Mouse (Mus musculus) Patski (cell line): ENCODE data around the gene Ptpn7. TPM values are rescaled to one million over a fixed set of nuclear protein-coding genes. Genes with fewer than 3 reads are reported as not detected.

Experiments
- ATAC-seq: fragments of 100-300 bp; one replicate; pipeline ENCODE4 v1.8.0; 2021
- CTCF ChIA-PET: fragments of 350-600 bp; sonication (Branson Sonifier 250); formaldehyde crosslinking; loops from one replicate; lab custom pipeline; 2022; ENCODE audit warnings: inconsistent platforms; lab: Charles Lee
- POLR2A ChIA-PET: fragments of 350-600 bp; sonication (Branson Sonifier 250); formaldehyde crosslinking; loops from one replicate; lab custom pipeline; 2022; ENCODE audit warnings: antibody characterized with exemption, inconsistent platforms; lab: Charles Lee
- DNase-seq: peaks from one replicate; pipeline ENCODE4 v3.0.0-alpha.2; 2011; ENCODE audit warnings: low read depth, low spot score
- H3K27me3 ChIP-seq: fragments of 371-371 bp; one replicate; pipeline ENCODE4 v1.5.1; 2021
- CTCF ChIP-seq: fragments of 100-300 bp; IDR thresholded peaks from one replicate; pipeline ENCODE4 v1.5.1; 2021
- in situ Hi-C: fragments of 300-500 bp; cut with MboI; formaldehyde crosslinking; loops from 3 replicates; pipeline ENCODE4 v1.11.1; 2018; ENCODE audit warnings: low pct_unique_long_range_greater_than_20kb, mixed read lengths
- polyA plus RNA-seq: library from polyadenylated mRNA; unstranded; gene quantifications from one replicate; pipeline ENCODE4 v1.2.3, GENCODE M21; 2021

Ptpn7 gene
- polyA plus RNA-seq, 1 experiment from 2014 or later: 0.19 TPM

DNA sequence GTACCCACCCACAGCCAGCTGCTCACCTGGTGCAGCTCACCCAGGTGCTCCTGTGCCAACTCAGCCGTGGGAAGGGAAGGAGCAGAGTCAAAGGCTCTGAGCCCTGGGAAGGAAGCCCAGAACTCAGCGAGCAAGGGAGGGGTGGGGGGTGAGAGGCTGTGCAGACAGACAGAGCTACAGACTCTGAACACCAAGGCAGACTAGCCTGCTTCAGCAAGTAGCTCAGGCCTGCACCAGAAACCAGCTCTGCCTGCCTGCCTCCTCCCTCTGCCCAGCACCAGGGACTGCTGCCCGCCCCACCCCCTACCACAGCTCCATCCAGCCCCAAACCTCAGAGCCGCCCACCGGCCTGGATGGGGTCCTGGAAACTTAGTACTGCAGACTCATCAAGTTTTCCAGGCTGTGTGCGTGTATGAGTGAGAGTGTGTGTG is 4.5 kb upstream of the Ptpn7 start:
- ATAC-seq (no peak), DNase-seq (no peak)
- in situ Hi-C loops: no loop called here

DNA sequence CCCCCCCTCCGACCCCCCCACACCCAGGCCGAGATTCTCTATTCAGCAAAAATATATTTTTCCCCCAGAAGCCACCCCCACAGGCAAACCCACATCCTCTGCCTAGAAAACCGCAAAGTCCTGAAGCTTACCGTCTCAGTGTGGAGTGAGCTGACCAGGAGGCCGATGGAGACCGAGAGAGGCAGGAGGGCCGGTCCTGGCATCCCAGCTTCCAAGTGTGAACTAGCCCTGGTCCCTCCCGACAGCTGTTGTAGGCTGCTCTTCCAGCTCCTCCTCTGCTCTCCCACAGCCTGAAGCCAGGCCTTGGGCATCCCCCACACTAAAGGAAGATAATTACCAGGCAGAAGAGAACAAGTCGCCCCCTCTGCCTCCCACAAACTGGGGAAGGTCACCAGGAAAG is 3.5 kb upstream of the Ptpn7 start:
- CTCF ChIA-PET: interaction anchor here (1.1 to 12.5 kb wide), 3 partner anchors 7 to 19 kb away, joined by 4 to 106 read pairs (median 4); no protein-coding TSS in a partner anchor
- no peaks in the 10 kb centered on the region for H3K27me3 ChIP-seq
- DNase-seq: no peak
- POLR2A ChIA-PET: no interaction called here
- in situ Hi-C loops: no loop called here
- no peak for TF ChIP-seq CTCF
- ATAC-seq: no peak

More for the DNA sequence above, 4.5 kb upstream of the Ptpn7 start:
- no peak for TF ChIP-seq CTCF
- POLR2A ChIA-PET: interaction anchor here (0.6 kb wide), 1 partner anchor 26 kb away, joined by 3 read pairs; no protein-coding TSS in a partner anchor
- no peaks in the 10 kb centered on the region for H3K27me3 ChIP-seq
- CTCF ChIA-PET: interaction anchor here (0.9 to 12.5 kb wide), 4 partner anchors 8 to 165 kb away, joined by 3 to 106 read pairs (median 4); partner anchors contain the start of gene Ube2t

- DNase-seq (no peak), ATAC-seq (no peak)
- TF ChIP-seq CTCF: no peak
- no peaks in the 10 kb centered on the region for H3K27me3 ChIP-seq
- ChIA-PET POLR2A (interaction anchor here (0.7 kb wide), 1 partner anchor 19 kb away, joined by 3 read pairs; no protein-coding TSS in a partner anchor), CTCF (interaction anchor here (1.1 to 12.5 kb wide), 2 partner anchors 9 to 20 kb away, joined by 4 to 106 read pairs; no protein-coding TSS in a partner anchor)
- in situ Hi-C loops: no loop called here
These were observed 2.8 kb upstream of the Ptpn7 start for GRCm38 (mm10) chr1:135129543-135130183.

DNA sequence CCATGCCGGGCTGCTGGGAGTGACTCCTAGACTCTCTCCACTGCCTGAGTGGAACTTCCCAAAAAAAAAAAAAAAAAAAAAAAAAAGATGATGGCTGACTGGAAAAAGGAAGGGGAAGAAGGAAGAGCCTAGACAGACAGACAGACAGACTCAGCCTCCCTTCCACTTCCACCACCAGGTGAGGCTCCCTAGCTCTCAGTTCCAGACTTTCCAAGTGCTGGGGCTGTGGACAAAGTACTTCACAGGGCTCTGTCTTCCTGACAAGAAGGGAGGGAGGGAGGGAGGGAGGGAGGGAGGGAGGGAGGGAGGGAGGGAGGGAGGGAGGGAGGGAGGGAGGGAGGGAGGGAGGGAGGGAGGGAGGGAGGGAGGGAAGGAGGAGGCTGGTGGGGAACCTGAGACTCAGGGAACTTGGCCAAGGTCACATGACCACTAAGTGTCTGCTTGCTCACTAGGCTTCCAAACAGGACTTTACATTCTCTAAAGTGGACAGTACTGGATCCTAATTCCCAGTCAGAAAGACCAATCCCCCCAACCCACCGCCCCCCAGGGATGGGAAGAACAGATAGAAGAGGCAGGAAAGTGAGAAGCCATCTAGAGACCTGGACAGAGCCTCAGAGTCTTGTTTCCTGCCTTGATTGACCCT is 2.0 kb upstream of the Ptpn7 start:
- ChIA-PET POLR2A (interaction anchor here (0.7 kb wide), 1 partner anchor 20 kb away, joined by 3 read pairs; no protein-coding TSS in a partner anchor), CTCF (interaction anchor here (2.4 to 12.5 kb wide), 2 partner anchors 9 to 20 kb away, joined by 8 to 106 read pairs; no protein-coding TSS in a partner anchor)
- no peaks in the 10 kb centered on the region for H3K27me3 ChIP-seq
- ATAC-seq: no peak
- no peak for TF ChIP-seq CTCF
- no peak for DNase-seq
- in situ Hi-C loops: no loop called here

GRCm38 (mm10) chr1:135131034-135131433 is 1.5 kb upstream of the Ptpn7 start:
- in situ Hi-C loops: no loop called here
- ChIA-PET CTCF (interaction anchor here (2.4 to 12.5 kb wide), 2 partner anchors 10 to 21 kb away, joined by 8 to 106 read pairs; no protein-coding TSS in a partner anchor), POLR2A (interaction anchor here (1.5 kb wide), 1 partner anchor 17 kb away, joined by 5 read pairs; no protein-coding TSS in a partner anchor)
- DNase-seq (no peak), ATAC-seq (no peak)
- H3K27me3 ChIP-seq: no peaks in the 10 kb centered on the region
- TF ChIP-seq CTCF: no peak

DNA sequence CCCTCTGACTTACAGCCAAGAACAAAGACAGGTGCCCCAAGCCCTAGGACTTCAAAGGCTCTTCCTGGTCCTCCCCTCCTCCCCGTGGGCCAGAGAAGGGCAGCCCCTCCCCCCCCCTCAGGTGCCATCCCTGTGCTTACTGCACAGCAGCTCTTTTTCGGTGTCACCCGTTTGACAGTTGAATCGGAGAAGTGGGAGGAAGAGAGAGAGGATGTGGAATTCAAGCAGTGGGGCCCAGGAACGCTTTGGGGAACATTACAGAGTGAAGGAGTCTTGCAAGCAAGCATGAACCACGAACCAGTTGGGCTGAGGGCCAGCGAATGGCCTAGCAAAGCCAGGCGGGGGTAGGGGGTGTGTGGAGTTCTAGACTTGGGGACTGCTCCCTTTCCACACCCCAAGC is 940 bp upstream of the Ptpn7 start:
- in situ Hi-C loops: no loop called here
- ChIA-PET CTCF (interaction anchor here (1.0 to 12.5 kb wide), 4 partner anchors 10 to 169 kb away, joined by 6 to 106 read pairs (median 9); partner anchors contain the start of gene Ube2t), POLR2A (interaction anchor here (1.5 kb wide), 1 partner anchor 16 kb away, joined by 5 read pairs; no protein-coding TSS in a partner anchor)
- ATAC-seq (no peak), DNase-seq (no peak)
- no peak for TF ChIP-seq CTCF
- no peaks in the 10 kb centered on the region for H3K27me3 ChIP-seq

DNA sequence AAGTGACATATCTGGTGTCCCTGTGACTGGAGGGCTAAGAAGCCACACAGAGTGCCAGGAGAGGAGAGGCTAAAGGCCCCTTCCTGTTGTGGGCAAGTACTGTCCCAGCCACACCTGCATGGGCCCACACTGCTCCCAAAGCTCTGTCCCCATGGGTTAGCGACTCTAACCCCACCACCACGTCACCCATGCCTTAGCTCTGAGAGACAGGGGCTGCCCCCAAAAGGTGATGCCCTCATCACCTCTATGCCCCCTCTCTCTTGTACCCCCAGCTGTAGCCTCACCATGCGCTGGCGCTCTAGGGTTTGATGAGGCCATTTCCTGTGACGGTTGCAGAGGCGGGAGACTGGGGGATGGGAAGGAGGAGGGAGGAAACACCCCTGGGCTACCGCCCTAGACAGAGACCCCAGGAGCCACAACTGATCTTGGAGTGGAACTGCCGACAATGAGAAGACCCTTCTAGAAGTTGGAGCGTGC is 431 bp downstream of the Ptpn7 start:
- DNase-seq (no peak), ATAC-seq (no peak)
- ChIA-PET CTCF (interaction anchor here (0.9 to 12.5 kb wide), 7 partner anchors 10 to 151 kb away, joined by 3 to 106 read pairs (median 3); no protein-coding TSS in a partner anchor), POLR2A (interaction anchor here (0.8 to 1.5 kb wide), 3 partner anchors 12 to 23 kb away, joined by 3 to 5 read pairs (median 3); partner anchors contain the start of gene Arl8a)
- no peaks in the 10 kb centered on the region for H3K27me3 ChIP-seq
- TF ChIP-seq CTCF: no peak
- in situ Hi-C loops: no loop called here

- in situ Hi-C loops: no loop called here
- no peak for TF ChIP-seq CTCF
- ChIA-PET POLR2A (interaction anchor here (0.6 kb wide), 1 partner anchor 565 kb away, joined by 5 read pairs; no protein-coding TSS in a partner anchor), CTCF (interaction anchor here (1.0 to 12.5 kb wide), 4 partner anchors 9 to 39 kb away, joined by 3 to 106 read pairs (median 6); no protein-coding TSS in a partner anchor)
- H3K27me3 ChIP-seq: no peaks in the 10 kb centered on the region
- DNase-seq: no peak
- ATAC-seq: no peak
These were observed 1.4 kb downstream of the Ptpn7 start for GRCm38 (mm10) chr1:135133678-135134435.

DNA sequence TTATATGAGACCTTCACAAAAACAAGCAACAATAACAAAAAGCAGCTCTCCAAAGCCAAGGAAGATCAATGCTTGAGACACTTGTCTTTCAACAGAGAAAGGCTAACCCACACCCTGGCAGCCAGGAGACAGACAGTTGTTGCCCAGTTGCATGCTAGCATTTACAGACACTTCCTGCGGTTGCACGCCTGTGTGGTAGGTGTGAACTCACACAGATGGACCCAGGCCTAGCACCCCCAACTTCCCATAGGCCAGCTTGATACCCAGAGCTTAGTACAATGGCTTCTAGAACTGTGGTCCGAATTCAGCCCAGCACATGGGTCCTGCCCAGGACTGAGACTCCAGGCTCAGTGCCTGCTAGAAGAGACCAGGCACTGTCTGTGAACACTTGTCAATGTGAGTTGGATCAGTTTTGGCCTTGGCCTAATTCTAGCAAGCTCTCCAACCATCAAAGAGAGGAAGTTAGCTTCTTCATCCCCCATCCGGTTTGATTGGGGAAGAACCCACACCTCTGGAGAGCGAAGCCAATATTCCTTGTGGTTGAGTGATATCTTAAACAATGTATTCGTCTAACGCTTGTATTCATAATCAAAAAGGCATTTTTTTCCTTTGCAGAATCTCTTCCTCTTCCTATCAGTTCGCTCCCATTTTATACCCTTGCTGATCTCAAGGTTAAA is 2.7 kb downstream of the Ptpn7 start:
- ChIA-PET POLR2A (no interaction called here), CTCF (interaction anchor here (1.1 to 12.5 kb wide), 7 partner anchors 10 to 168 kb away, joined by 3 to 106 read pairs (median 5); partner anchors contain the start of gene Arl8a)
- TF ChIP-seq CTCF: no peak
- ATAC-seq (no peak), DNase-seq (no peak)
- in situ Hi-C loops: no loop called here
- no peaks in the 10 kb centered on the region for H3K27me3 ChIP-seq
